Mouse (Mus musculus) heart, embryonic 11.5 days (tissue): ENCODE measurements around the gene Frs2. TPM values are rescaled to one million over a fixed set of nuclear protein-coding genes. Genes with fewer than 3 reads are reported as not detected.
A peak's percentile ranks its signal among the peaks of the same experiment; 100 is the strongest.

ENCODE experiments used
- ATAC-seq: fragments of 200-750 bp; cut with Nextera tagmentation; replicated peaks from 2 replicates; pipeline ENCODE4 v1.8.0; 2017; ENCODE audit warnings: moderate library complexity; ENCODE audit not compliant: insufficient number of reproducible peaks, low FRiP score, low TSS enrichment
- H3K27ac ChIP-seq: fragments of 300-500 bp; sonication (generic); 2 replicates; pipeline ENCODE4 v1.5.1; 2014; ENCODE audit warnings: mild to moderate bottlenecking, low read depth, low read length
- H3K27me3 ChIP-seq: fragments of 300-500 bp; sonication (generic); 2 replicates; pipeline ENCODE4 v1.6.1; 2014; ENCODE audit warnings: mild to moderate bottlenecking, low read length, mixed read lengths; ENCODE audit not compliant: control insufficient read depth, insufficient read depth
- H3K36me3 ChIP-seq: fragments of 300-500 bp; sonication (generic); 2 replicates; pipeline ENCODE4 v1.6.1; 2014; ENCODE audit warnings: mild to moderate bottlenecking, low read length, moderate library complexity, mixed read lengths; ENCODE audit not compliant: control insufficient read depth, insufficient read depth
- H3K4me1 ChIP-seq: fragments of 300-500 bp; sonication (generic); 2 replicates; pipeline ENCODE4 v1.6.1; 2014; ENCODE audit warnings: low read length; ENCODE audit not compliant: control insufficient read depth, insufficient read depth
- H3K4me2 ChIP-seq: fragments of 300-500 bp; sonication (generic); 2 replicates; pipeline ENCODE4 v1.6.1; 2014; ENCODE audit warnings: mild to moderate bottlenecking, moderate library complexity
- H3K4me3 ChIP-seq: fragments of 300-500 bp; sonication (generic); 2 replicates; pipeline ENCODE4 v1.5.1; 2014; ENCODE audit warnings: low read depth, low read length
- H3K9ac ChIP-seq: fragments of 300-500 bp; sonication (generic); 2 replicates; pipeline ENCODE4 v1.6.1; 2014; ENCODE audit warnings: mild to moderate bottlenecking, low read depth, low read length, moderate library complexity
- H3K9me3 ChIP-seq: fragments of 300-500 bp; sonication (generic); replicated peaks from 2 replicates; pipeline ENCODE4 v1.6.1; 2016; ENCODE audit warnings: low read length; ENCODE audit not compliant: control insufficient read depth
- WGBS: fragments of 180-500 bp; shearing (Covaris S2); extraction: QIAGEN DNeasy Blood & Tissue Kit; methylation state at CpG from one replicate; pipeline ENCODE4 v1.1.7; 2014; ENCODE audit not compliant: insufficient replicate concordance; 5-methylcytosine and 5-hydroxymethylcytosine counted together
- polyA plus RNA-seq: library from polyadenylated mRNA; unstranded; fragments of >200 nt; fragmentation: Nextera tagmentation; extraction: Ambion mirVana; gene quantifications from 2 replicates; pipeline ENCODE4 v1.2.1, GENCODE M21; 2014

Gene Frs2
- polyA plus RNA-seq, 1 experiment from 2014 or later = 30.4 TPM

GRCm38 (mm10) chr10:117121448-117121847, 26.9 kb downstream of the Frs2 start:
- Histone ChIP-seq H3K27me3 (no peaks in the 10 kb centered on the region), H3K9ac (no peak overlapping the region), H3K4me1 (peaks cover 38% of the 10 kb centered on the region), H3K27ac (no peak overlapping the region), H3K9me3 (no peaks in the 10 kb centered on the region), H3K36me3 (no peaks in the 10 kb centered on the region), H3K4me2 (no peak overlapping the region), H3K4me3 (no peak overlapping the region)
- WGBS = 88% methylated on average over 3 of the region's 3 CpGs
- no peak for ATAC-seq

- no peak overlapping the region for H3K9ac ChIP-seq
- H3K36me3 ChIP-seq = no peaks in the 10 kb centered on the region
- ATAC-seq = no peak
- H3K27ac ChIP-seq = no peak overlapping the region
- H3K27me3 ChIP-seq = no peaks in the 10 kb centered on the region
- no peak overlapping the region for H3K4me3 ChIP-seq
- 80% methylated on average over 7 of the region's 7 CpGs for WGBS
- H3K4me1 ChIP-seq = peaks cover 37% of the 10 kb centered on the region
- H3K9me3 ChIP-seq = no peaks in the 10 kb centered on the region
- H3K4me2 ChIP-seq = no peak overlapping the region; the same call in 1 of the 2 replicates
Measured at GRCm38 (mm10) chr10:117120051-117120666, 28.2 kb downstream of the Frs2 start.

GRCm38 (mm10) chr10:117119531-117119930, 28.8 kb downstream of the Frs2 start:
- Histone ChIP-seq H3K36me3 (no peaks in the 10 kb centered on the region), H3K4me1 (peaks cover 42% of the 10 kb centered on the region), H3K27me3 (no peaks in the 10 kb centered on the region), H3K4me2 (peak overlapping the region; percentile 56), H3K27ac (peak overlapping the region; percentile 46; the same call in 1 of the 2 replicates), H3K4me3 (no peak overlapping the region), H3K9ac (no peak overlapping the region), H3K9me3 (no peaks in the 10 kb centered on the region)
- ATAC-seq = no peak
- 36% methylated on average over 11 of the region's 11 CpGs for WGBS

GRCm38 (mm10) chr10:117118421-117118831, 29.9 kb downstream of the Frs2 start:
- ATAC-seq = no peak
- peaks cover 47% of the 10 kb centered on the region for H3K4me1 ChIP-seq
- 55% methylated on average over 7 of the region's 7 CpGs for WGBS
- no peak overlapping the region for H3K4me2 ChIP-seq
- H3K27me3 ChIP-seq = no peaks in the 10 kb centered on the region
- peak overlapping the region; percentile 67 for H3K27ac ChIP-seq
- H3K4me3 ChIP-seq = no peak overlapping the region
- H3K9me3 ChIP-seq = no peaks in the 10 kb centered on the region
- no peaks in the 10 kb centered on the region for H3K36me3 ChIP-seq
- H3K9ac ChIP-seq = no peak overlapping the region

DNA sequence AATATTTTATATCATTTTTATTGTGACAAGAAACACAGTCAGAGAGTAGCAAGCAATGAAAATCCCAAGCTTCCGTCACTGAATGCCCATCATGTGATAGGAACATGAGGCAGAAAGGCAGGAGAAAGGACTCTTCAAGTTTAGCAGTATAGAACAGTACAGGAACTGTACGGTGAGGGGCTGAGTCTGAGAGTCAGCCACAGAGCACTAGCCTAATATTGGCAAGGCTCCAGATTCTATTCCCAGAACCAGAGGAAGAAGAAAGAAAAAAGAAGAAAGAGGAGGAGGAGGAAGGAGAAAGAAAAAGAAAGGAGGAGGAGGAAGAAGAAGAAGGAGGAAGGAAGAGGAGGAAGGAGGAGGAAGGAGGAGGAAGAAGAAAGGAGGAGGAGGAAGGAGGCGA, 32.7 kb downstream of the Frs2 start:
- Histone ChIP-seq H3K36me3 (no peaks in the 10 kb centered on the region), H3K4me3 (no peak overlapping the region), H3K9ac (no peak overlapping the region; the same call in 1 of the 2 replicates), H3K4me2 (0 out of 2 replicates have a peak overlapping the region, but pooled peaks have one; percentile 22), H3K27me3 (no peaks in the 10 kb centered on the region), H3K9me3 (no peaks in the 10 kb centered on the region), H3K27ac (no peak overlapping the region), H3K4me1 (peaks cover 63% of the 10 kb centered on the region)
- ATAC-seq = no peak
- 47% methylated on average over 3 of the region's 3 CpGs for WGBS

DNA sequence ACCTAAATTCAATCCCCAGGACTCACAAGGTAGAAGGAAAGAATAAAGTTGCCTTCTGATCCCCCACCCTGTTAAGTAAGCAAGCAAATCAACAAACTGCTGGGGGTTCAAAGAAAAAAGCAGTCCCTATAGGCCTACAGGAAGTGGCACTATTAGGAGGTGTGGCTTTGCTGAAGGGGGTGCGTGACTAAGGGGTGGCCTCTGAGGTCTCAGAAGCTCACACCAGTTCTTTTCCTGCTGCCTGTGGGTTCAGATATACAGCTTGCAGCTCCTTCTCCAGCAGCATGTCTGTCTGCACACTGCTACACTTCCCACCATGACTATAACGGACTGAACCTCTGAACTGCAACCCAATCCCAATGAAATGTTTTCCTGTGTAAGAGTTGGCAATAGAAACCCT, 35.8 kb downstream of the Frs2 start:
- H3K27me3 ChIP-seq = no peaks in the 10 kb centered on the region
- H3K4me1 ChIP-seq = peaks cover 45% of the 10 kb centered on the region
- no peak overlapping the region for H3K4me3 ChIP-seq
- H3K4me2 ChIP-seq = no peak overlapping the region; the same call in 1 of the 2 replicates
- peak; percentile 76; the same call in 1 of the 2 replicates for ATAC-seq
- 40% methylated on average over 2 of the region's 2 CpGs for WGBS
- H3K27ac ChIP-seq = peak overlapping the region; percentile 54
- no peak overlapping the region for H3K9ac ChIP-seq
- H3K36me3 ChIP-seq = no peaks in the 10 kb centered on the region
- no peaks in the 10 kb centered on the region for H3K9me3 ChIP-seq

GRCm38 (mm10) chr10:117111455-117111854, 36.9 kb downstream of the Frs2 start:
- H3K27ac ChIP-seq = peak overlapping the region; percentile 58
- H3K4me2 ChIP-seq = no peak overlapping the region
- H3K4me3 ChIP-seq = no peak overlapping the region
- no peak for ATAC-seq
- H3K27me3 ChIP-seq = no peaks in the 10 kb centered on the region
- H3K9me3 ChIP-seq = no peaks in the 10 kb centered on the region
- H3K9ac ChIP-seq = no peak overlapping the region
- whole genome bisulfite sequencing = 58% methylated on average over 7 of the region's 7 CpGs
- peaks cover 44% of the 10 kb centered on the region for H3K4me1 ChIP-seq
- H3K36me3 ChIP-seq = no peaks in the 10 kb centered on the region

DNA sequence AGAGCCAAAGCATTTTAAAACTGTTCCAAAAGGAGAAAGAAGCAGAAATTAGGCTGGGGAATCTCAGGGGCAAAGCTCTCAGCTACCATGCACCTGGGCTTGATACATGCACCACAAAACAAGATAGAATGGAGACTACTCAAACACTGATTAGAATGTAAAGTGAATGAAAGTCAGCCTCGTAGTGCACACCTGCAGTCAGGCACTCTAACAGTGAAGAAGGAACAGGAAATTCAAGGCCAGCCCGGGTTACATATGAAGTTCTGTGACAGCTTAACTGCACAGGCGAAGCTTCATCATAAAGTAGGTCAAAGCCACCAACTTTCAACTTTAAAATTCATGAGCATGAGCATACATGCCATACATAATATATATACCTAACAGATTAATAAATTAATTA, 38.1 kb downstream of the Frs2 start:
- Histone ChIP-seq H3K27me3 (no peaks in the 10 kb centered on the region), H3K9ac (no peak overlapping the region), H3K36me3 (no peaks in the 10 kb centered on the region), H3K4me1 (peaks cover 46% of the 10 kb centered on the region), H3K9me3 (no peaks in the 10 kb centered on the region), H3K4me3 (no peak overlapping the region), H3K4me2 (no peak overlapping the region), H3K27ac (no peak overlapping the region)
- ATAC-seq = no peak
- WGBS = 64% methylated on average over 3 of the region's 3 CpGs

DNA sequence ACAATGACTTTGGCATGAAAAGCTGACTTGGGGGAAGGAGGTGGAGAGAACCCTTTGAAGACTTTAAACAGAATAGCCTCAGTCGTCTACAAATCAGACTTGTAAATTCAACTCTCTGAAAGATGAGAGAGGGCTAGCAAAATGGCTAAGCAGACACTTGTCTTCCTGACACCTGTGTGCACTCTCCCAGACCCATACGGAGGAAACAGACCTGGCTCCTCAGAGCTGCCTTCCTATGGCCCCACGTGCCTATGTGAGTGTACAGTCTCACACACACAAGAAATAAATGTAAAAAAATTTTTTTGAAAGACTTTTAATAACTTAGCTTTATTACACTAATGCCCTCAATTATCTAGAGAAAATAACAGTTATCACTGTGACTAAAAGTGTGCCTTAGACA, 41.6 kb downstream of the Frs2 start:
- Histone ChIP-seq H3K9ac (no peak overlapping the region), H3K27me3 (no peaks in the 10 kb centered on the region), H3K36me3 (no peaks in the 10 kb centered on the region), H3K4me3 (no peak overlapping the region), H3K4me1 (peaks cover 50% of the 10 kb centered on the region), H3K9me3 (no peaks in the 10 kb centered on the region), H3K27ac (peak overlapping the region; percentile 84), H3K4me2 (peak overlapping the region; percentile 25)
- no peak for ATAC-seq
- 7% methylated on average over 3 of the region's 3 CpGs for WGBS
